Mouse (Mus musculus) thymus, postnatal 36 days (tissue): ENCODE results near the gene Fam181a.

Source experiments
- DNase-seq, 2 experiments: peaks; one replicate each; pipeline ENCODE4 v3.0.0; 2022; ENCODE audit warnings: mixed read lengths in 2 of 2

Fam181a gene

GRCm38 (mm10) chr12:103315831-103316545 lies 5.2 kb downstream of the Fam181a start:
- DNase-seq = no peak

DNA sequence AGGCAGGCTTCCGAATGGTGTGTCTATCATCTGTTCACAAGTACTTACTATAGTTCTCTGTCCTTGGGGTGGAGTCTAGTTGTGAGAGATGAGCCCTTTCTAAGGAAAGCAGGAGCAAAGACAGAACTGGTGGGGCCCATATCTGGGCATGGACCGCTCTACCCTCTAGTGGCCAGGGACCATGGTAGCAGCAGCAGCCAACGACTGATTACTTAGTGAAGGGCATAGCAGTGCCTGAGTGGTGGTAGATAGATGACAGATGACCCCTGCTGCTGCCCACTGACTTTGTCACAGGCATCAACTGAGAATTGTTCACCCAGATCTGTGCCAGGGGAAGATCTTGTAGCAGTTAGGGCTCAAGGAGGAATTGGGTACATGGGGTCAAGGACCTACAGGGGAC lies 12.0 kb downstream of the Fam181a start:
- DNase-seq = peak in 1 of 2 experiments; percentile 39

DNA sequence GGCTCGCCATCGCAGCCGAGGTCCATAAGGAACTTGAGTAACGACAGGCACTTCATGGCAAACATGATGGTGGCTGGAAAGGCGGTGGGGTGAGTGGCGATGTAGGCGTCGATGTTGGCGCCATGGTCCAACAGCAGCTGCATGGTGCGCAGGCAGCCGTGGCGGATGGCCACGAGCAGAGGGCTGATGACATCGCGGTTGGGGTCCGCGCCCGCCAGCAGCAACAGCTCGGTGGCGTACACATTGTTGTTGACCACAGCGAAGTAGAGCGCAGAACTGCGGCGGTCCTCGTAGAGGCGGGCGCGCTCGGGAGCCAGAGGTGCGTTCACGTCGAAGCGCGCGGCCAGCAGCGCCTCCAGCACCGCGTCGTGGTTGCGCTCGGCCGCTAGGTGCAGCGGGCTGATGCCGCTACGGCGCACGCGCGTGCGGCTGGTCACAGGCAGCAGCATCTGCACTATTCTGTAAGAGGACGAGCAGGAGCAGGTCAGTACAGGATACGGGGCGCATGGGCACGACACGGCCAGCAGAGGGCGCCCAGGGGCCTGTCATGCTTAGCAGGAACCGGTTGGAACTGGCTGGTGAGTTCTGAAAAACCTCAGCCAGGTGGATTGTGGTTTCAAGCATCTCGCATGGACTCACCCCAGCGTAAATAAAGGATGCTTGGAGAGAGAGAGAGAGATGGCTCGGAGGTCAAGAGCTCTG lies 14.5 kb downstream of the Fam181a start:
- DNase-seq = peak; percentile 91 to 92

- no peak for DNase-seq
Observed at GRCm38 (mm10) chr12:103326569-103326968, 15.8 kb downstream of the Fam181a start.

GRCm38 (mm10) chr12:103327107-103327506 lies 16.3 kb downstream of the Fam181a start:
- no peak for DNase-seq

DNA sequence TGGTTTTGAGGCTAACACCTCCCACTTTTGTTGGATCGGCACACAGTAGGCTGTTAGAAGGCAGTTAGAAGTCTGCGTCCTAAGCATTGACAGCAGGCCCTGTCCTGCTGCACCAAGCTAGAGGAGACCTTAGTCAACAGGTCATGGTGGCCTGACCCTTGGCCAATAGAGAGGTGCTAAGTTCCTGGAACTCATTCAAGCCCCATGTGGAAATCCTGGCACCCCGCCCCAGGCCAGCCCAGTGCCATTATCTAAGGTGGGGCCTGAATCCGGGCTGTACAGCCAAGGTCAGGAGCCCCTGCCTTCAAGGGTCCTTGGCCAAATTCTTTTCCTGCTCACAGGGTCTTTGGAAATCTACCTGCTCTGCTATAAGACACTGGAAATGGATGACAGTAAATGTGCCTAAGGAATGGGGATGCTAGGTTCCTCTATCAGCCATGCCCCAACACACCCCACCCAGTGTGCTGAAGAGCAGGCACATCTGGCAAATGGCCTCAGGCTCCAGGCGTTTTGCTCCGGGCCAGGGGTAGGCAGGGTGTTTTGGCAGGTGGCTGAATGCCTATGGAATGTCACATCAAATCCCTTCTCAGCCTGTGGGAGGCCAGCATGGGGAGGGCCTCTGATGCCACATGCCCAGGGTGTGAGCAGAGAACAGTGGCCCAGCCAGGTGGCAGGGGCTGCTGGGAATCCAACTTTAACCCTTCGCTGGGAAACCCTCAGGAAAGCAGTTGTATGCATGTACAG lies 17.8 kb downstream of the Fam181a start:
- DNase-seq = no peak

- peak; percentile 68 to 78 for DNase-seq
Observed at GRCm38 (mm10) chr12:103331491-103331890, 20.7 kb downstream of the Fam181a start.

- DNase-seq = no peak
Observed at GRCm38 (mm10) chr12:103332879-103333278, 22.1 kb downstream of the Fam181a start.

DNA sequence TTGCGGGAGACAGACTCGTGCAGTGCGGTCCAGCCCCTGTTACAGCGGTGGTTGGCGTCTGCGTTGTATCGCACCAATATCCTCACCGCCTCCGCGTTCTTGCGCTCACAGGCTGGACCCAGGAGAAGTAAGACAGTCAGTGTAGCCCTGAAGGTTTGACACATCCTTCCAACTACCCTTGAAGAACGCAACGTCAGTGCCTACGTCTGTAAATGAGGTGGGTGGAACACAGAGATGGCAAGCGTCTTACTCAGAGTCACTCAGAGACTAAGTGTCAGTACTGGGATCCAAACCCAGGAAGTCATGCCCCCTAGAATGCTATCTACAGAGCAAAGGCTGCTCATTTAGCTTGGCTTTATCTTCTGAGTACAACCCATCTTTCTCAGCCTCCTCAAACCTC lies 22.7 kb downstream of the Fam181a start:
- DNase-seq = peak in 1 of 2 experiments; percentile 35

DNA sequence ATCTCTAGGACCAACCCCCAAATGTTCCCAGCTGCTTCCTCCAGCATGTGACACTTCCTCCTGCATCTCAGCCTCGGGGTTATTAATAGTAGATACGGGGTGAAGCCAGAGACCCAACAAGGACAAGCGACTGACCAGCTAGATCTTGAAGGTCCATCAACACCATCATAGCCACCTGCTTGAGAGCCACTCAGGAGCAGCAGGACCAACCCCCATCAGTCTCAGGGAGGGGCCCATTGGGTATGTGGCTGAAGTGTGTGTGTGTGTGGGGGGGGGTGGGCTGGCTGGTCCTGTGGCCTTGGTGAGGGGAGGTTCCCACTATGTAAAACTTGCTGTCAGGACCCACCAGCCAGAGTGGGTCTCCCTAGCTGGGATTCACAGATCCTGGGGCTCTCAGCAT lies 26.0 kb downstream of the Fam181a start:
- no peak for DNase-seq

DNA sequence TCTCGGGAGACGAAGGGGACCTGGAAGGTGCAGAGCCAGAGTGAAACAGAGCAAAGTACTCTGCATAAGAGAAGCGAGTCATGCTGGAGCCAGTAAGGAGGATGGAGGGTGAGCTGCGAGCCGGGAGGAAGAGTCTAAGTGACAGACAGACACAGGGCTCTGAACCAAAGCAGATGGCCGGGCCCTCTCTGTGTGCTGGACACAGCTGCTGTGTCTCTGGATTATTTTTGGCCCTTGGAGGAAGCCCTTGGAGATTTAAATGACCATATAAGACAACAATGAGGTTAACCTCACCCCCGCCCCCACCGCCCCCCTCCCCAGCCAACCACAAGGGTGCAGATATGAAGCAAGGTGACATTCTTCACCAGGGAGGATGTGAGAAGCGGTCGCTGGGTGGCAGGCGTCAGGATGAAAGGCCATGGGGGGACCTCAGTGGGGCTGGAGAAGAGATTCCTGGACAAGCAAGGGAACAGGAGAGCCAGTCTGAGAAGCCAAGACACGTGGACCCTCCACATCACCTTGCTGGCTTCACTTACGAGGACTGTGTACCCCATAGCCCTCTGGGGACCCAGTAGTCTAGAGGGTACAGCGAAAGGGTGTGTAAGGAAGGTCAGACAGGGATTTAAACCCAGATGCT lies 27.5 kb downstream of the Fam181a start:
- peak in 1 of 2 experiments; percentile 36 for DNase-seq

DNA sequence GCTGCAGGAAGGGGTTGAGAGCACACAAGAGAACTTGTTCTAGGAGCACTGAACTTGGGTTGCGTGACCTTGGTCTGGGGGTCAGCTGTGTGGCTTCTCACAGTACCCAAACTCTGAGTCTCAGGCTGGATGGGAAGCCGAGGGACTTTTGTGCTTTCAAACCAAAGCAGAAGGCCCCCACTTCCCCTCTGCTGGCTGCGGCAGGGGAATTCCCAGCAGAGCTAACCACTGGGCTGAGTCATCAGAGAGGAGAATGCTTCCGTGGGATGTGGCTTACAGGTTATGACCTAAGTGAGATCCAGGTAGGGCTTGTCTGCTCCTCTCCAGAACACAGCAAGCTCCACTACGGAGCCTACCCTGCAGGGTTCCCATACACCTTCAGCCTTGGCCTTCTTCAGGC lies 30.4 kb downstream of the Fam181a start:
- DNase-seq = peak; percentile 46 to 65

GRCm38 (mm10) chr12:103343456-103343855 lies 32.7 kb downstream of the Fam181a start:
- peak; percentile 49 to 67 for DNase-seq

DNA sequence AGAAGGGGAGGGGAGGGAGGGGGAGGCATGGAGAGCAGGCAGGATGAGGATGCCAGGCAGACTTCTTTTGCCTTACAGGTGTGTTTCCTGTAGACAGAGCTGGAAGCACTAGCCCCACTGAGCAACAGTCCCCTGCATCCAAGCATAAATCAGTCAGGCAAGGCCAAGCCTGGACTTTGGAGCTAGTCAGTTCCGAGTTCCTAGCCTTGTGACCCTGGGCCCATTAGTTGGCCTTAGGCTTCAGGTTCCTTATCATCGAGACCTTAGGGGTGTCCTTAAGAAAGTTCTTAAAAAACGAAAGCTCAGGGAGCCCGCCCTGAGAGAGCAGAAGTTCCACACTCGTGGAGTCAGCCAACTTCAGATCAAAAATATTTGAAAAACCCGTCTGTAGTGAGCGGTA lies 34.2 kb downstream of the Fam181a start:
- no peak for DNase-seq

DNA sequence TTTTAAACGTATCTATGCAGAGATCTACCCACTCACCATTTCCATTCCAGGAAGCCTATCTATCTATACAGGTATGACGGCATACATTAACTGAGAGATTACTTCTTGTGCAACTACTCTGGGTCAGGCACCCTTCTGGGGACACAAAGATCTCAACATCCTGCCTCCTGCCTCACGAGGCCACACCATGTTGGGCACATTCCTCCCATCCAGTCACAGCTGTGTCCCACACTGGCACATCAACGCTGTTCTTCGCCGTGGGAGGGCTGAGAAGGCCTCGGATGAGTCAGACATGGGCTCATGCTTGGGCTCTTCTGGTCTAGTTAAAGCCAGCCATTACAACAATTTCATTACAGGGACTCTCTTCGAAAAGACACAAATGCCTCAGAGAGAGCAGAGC lies 36.2 kb downstream of the Fam181a start:
- no peak for DNase-seq

GRCm38 (mm10) chr12:103347406-103347805 lies 36.6 kb downstream of the Fam181a start:
- DNase-seq = no peak

GRCm38 (mm10) chr12:103348506-103348905 lies 37.7 kb downstream of the Fam181a start:
- peak; percentile 80 to 85 for DNase-seq

DNA sequence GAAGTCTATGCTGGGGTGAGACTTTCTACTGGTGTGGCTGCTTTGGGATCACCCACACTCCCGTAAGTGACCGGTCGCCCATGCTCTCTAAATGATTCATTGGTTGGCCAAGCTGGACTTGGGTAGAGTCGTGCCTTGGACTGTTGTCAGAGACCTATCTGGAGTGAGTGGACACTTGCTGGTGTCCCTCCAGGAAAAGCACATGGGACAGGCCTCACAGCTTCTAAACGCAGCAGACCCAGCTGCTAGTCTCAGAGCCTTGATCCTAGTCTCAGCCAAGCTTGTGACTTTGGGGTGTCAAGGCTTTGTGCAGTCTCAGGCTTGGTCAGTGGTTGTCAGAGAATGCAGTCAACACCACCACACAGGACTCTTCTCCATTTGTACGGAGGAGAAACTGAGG lies 42.0 kb downstream of the Fam181a start:
- no peak for DNase-seq

GRCm38 (mm10) chr12:103353538-103353937 lies 42.8 kb downstream of the Fam181a start:
- peak; percentile 47 to 50 for DNase-seq

DNA sequence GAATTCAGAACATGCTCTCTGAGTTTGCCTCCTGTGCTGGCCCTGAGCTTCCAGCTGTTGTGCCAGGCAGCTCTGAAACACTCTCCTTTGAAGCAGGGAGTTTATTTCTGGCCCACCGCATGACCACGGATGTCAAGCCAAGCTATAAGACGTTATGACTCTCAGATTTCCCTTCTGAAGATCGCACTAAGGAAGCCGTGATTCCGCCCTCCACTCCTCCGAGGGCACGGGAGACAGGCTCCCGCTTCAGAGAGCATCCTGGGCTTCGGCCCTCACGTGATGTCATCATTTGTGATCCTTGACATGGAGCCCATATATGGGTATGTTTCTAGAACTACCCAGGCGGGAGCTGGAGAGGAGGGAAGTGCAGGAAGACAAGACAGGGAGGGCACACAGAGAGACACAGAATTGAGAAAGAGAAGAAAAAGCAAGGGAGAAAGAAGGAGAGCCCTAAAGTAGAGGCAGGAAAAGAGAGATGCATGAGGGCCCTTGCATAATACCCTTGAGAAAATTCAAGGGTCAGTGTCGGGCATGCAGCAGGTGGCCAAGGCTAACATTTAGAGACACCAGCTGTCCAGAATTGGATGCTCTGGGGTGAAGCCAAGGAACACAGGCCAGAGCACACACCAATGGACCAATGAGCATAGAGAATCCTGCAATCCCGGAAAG lies 45.1 kb downstream of the Fam181a start, which contains the start of gene Asb2:
TSS of gene Asb2 (minus strand) at position 256 of the 669 bp plus-strand sequence.
- no peak for DNase-seq

DNA sequence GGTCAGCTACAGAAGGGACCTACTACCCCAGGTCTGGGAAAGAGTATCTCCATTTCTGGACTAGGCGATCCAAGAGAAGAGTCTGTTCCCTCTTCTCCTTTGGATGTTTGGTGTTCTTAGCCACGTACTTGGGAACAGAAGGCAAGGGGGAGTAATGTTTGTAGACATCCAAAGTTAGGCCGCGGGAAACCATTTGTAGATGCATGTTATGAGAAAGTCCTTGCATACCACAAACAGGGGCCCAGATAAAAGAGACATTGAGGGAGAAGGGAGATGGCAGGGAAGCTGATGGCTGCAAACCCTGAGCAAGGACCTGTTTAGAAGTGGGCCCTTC lies 45.6 kb downstream of the Fam181a start:
- no peak for DNase-seq

- no peak for DNase-seq
Observed at GRCm38 (mm10) chr12:103358216-103358615, 47.4 kb downstream of the Fam181a start.
